Mouse (Mus musculus) megakaryocyte-erythroid progenitor cell, adult 5-6 weeks (primary cell): ENCODE results near the gene Mpig6b. TPM values are rescaled to one million over a fixed set of nuclear protein-coding genes. Genes with fewer than 3 reads are reported as not detected.

ENCODE experiments used
- ATAC-seq: replicated peaks from 2 replicates; pipeline ENCODE4 v1.8.0; 2016; ENCODE audit warnings: mild to moderate bottlenecking, inconsistent platforms; ENCODE audit not compliant: severe bottlenecking, poor library complexity, low FRiP score, low TSS enrichment
- total RNA-seq, 2 experiments: library from RNA; stranded (forward) in 1 of 2; stranded (reverse) in 1 of 2; fragments of 200-1000, 215-1000 nt in 1 of 2; fragments of >200 nt in 1 of 2; fragmentation: Nextera tagmentation in 1 of 2; gene quantifications; 2 replicates each; pipeline ENCODE4 v1.2.3; 2014 to 2017

The Mpig6b gene
- 0.32 TPM in 1 of 2 replicates, not detected in the other for total RNA-seq (2014; fragmentation: Nextera tagmentation)
- total RNA-seq (2017), result not detected in 2 replicates

- ATAC-seq, result no peak
Observed at GRCm38 (mm10) chr17:35066084-35066483, at the start of gene Mpig6b. Gene Mpig6b (minus strand): TSS chr17:35066184.

GRCm38 (mm10) chr17:35115046-35116019 lies 49.3 kb upstream of the Mpig6b start, which contains the start of gene Ly6g5b:
Gene Ly6g5b (minus strand): TSS chr17:35115428.
- peak; percentile 58; the same call in 1 of the 2 replicates for ATAC-seq

- ATAC-seq, result no peak
Observed at GRCm38 (mm10) chr17:35111774-35112173, 45.8 kb upstream of the Mpig6b start.

GRCm38 (mm10) chr17:35108097-35108496 lies 42.1 kb upstream of the Mpig6b start, which contains the start of gene Ly6g5c:
Gene Ly6g5c (plus strand): TSS chr17:35108279.
- no peak for ATAC-seq

GRCm38 (mm10) chr17:35106522-35106921 lies 40.5 kb upstream of the Mpig6b start:
- no peak for ATAC-seq

- ATAC-seq, result peak; percentile 12; the same call in 1 of the 2 replicates
Observed at GRCm38 (mm10) chr17:35105740-35106389, 39.9 kb upstream of the Mpig6b start.

- peak; percentile 87 for ATAC-seq
Observed at GRCm38 (mm10) chr17:35104754-35105153, 38.8 kb upstream of the Mpig6b start.

- no peak for ATAC-seq
Observed at GRCm38 (mm10) chr17:35104079-35104478, 38.1 kb upstream of the Mpig6b start.

GRCm38 (mm10) chr17:35103221-35103690 lies 37.3 kb upstream of the Mpig6b start:
- ATAC-seq, result peak; percentile 29

GRCm38 (mm10) chr17:35102299-35102698 lies 36.3 kb upstream of the Mpig6b start:
- ATAC-seq, result no peak

GRCm38 (mm10) chr17:35101161-35101560 lies 35.2 kb upstream of the Mpig6b start:
- no peak for ATAC-seq

- no peak for ATAC-seq
Observed at GRCm38 (mm10) chr17:35100196-35100765, 34.3 kb upstream of the Mpig6b start.

- no peak for ATAC-seq
Observed at GRCm38 (mm10) chr17:35097164-35097655, 31.2 kb upstream of the Mpig6b start.

GRCm38 (mm10) chr17:35096597-35096996 lies 30.6 kb upstream of the Mpig6b start:
- no peak for ATAC-seq

GRCm38 (mm10) chr17:35094475-35095365 lies 28.7 kb upstream of the Mpig6b start:
- ATAC-seq, result no peak

GRCm38 (mm10) chr17:35092403-35093198 lies 26.6 kb upstream of the Mpig6b start:
- no peak for ATAC-seq

GRCm38 (mm10) chr17:35090166-35090932 lies 24.4 kb upstream of the Mpig6b start:
- ATAC-seq, result peak; percentile 84
